Mouse (Mus musculus) ovary, adult 18-20 months (tissue): ENCODE measurements around the gene Nox1.
"Not testable (repeated sequence)": the region's sequence is repeated elsewhere in the genome, so short reads cannot be mapped to it uniquely, and the experiment has no call there.

ENCODE experiments used
- DNase-seq: peaks from one replicate; pipeline ENCODE4 v3.0.0; 2022; ENCODE audit warnings: low spot score, mixed read lengths

The Nox1 gene

GRCm38 (mm10) chrX:134221856-134222255, at the start of gene Nox1:
TSS of gene Nox1 (minus strand) at chrX:134221956.
- no peak for DNase-seq

- no peak for DNase-seq
These were observed 40.4 kb upstream of the Nox1 start for GRCm38 (mm10) chrX:134262129-134262528.

DNA sequence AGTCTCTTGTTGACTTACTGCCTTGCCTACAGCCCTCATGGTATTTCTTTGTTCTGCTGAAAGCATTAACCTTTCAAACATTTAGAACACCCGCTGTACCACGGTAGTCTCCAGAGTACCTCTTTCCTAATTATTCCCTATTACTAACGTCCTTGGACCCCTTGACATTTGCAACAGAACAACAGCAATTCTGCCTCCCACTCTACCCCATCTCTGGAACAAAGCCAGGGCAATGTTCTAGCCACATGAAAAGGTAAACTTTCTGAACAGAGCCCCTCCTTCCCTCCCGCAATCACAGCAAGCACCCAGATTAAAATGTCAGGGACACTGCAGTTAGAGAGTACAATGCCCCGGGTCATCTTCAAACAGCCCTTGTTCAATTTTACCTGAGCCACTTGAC, 39.4 kb upstream of the Nox1 start:
- DNase-seq, result no peak

DNA sequence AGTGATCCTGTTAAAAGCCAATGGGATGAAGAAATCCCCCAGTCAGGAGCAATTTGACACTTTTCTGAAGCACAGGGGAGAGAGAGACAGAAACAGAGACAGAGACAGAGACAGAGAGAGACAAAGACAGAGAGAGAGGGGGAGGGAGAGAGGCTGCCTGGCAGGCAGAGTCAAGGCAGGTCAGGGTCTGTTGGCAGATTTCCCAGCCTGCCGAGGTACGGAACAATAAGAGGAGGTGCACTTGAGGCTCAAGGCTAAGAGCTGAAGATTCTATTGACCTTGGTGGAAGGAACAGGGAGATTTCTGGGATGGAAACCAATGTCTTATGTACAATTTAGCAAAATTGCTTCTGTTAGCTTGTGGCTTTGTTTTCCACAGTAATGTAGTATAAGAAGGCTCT, 26.4 kb upstream of the Nox1 start:
- DNase-seq, result peak; percentile 71

DNA sequence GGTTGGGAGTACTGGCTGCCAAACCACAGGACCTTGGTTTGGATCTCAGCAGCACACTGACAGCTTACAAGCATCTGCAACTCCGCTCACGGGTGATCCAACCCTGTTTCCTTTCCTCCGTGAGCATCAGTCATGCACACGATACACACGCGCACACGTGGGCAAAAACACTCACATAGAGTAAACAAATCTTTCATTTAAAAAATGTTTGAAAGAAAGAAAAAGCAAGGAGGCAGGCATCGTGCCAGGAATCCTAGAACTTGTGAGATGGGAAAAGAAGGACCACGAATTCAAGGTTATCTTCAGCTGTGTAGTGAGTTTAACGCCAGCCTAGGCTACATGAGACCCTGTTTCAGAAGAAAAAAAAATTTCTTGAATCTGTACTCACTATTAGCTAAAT, 24.2 kb upstream of the Nox1 start:
- DNase-seq, result no peak

- DNase-seq, result no peak
These were observed 16.5 kb upstream of the Nox1 start for GRCm38 (mm10) chrX:134238266-134238665.

DNA sequence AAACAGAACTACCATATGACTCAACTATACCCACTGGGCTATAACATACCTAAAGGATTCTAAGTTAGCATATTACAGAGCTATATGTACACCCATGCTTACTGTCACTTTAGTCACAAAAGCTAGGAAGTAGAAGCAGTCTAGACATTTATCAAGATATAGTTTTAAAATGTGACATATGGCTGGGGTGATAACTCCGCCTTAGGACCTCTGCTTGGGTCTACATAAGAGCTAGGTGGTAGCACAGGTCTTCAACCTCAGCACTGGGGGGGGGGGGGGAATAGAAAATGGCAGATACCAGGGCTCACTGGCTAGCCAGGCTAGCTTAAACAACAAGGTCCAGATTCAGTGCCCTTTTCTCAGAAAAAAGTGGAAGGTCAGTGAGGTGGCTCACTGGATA, 11.3 kb upstream of the Nox1 start:
- DNase-seq, result no peak

GRCm38 (mm10) chrX:134220618-134221017, 1.1 kb downstream of the Nox1 start:
- DNase-seq, result no peak

- DNase-seq, result no peak
These were observed 3.6 kb downstream of the Nox1 start for GRCm38 (mm10) chrX:134218161-134218560.

- no peak for DNase-seq
These were observed 10.6 kb downstream of the Nox1 start for GRCm38 (mm10) chrX:134211151-134211642.

- no peak for DNase-seq
These were observed 13.3 kb downstream of the Nox1 start for GRCm38 (mm10) chrX:134208491-134208890.

DNA sequence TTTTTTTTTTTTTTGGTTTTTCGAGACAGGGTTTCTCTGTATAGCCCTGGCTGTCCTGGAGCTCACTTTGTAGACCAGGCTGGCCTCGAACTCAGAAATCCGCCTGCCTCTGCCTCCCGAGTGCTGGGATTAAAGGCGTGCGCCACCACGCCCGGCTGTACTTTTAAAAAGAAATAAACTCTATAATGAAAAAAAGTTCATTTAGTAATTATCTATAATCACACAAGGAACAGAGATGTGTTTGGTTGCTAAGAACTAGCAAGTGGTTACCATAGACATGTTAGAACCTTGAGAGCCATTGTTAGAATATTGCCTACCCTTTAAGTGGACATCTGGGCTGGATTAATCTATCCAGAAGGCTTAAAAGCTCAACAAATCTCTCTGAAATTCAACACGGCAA, 34.6 kb downstream of the Nox1 start, which contains the start of gene Arl13a:
Gene Arl13a, plus strand, starts transcription at position 301 of the 400 bp plus-strand sequence.
- DNase-seq, result not testable (repeated sequence)

GRCm38 (mm10) chrX:134174699-134175098, 47.1 kb downstream of the Nox1 start:
- no peak for DNase-seq

- no peak for DNase-seq
These were observed 51.2 kb downstream of the Nox1 start for GRCm38 (mm10) chrX:134170584-134170983.

- DNase-seq, result no peak
These were observed 58.3 kb downstream of the Nox1 start for GRCm38 (mm10) chrX:134163484-134163883.

DNA sequence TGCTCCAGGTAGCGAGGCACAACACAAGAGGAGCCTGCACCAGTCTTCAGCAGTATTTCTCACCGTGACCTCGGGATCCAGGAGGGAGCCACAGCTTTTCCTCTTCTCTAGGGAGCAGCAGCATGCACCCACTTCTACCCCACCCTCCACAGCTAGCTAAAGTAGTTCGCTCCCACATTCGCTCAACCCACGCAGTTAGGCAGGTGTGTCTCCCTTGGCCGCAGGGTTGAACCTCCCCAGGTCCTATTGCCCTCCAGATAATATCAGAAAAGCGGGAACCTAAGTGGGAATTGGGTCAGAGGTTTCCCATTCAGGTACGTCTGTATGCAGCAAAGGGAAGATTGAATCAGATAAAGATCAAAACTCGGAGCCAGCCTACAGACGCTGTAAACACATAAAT, 58.9 kb downstream of the Nox1 start:
- DNase-seq, result no peak

- no peak for DNase-seq
These were observed 59.6 kb downstream of the Nox1 start, which contains the start of gene Xkrx for GRCm38 (mm10) chrX:134162043-134162720. TSS of gene Xkrx (minus strand) at chrX:134162076.

DNA sequence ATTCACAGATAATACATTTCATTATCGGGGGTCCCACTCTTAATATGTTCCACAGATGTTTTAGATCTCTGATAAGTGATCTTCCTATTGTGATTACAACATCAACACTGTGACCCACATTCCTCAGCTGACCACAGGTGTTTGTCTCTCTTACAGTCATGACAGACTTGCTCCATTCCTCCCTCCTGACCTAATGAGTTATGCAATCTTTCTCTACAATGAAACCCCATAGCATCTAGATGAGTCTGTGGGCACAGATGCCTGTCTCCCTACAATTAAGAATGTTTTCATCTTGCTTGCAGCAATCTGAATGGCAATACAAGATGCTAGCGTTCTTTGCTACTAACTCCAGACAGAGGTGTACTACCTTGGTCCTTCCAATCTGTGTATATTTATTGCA, 61.3 kb downstream of the Nox1 start:
- no peak for DNase-seq

DNA sequence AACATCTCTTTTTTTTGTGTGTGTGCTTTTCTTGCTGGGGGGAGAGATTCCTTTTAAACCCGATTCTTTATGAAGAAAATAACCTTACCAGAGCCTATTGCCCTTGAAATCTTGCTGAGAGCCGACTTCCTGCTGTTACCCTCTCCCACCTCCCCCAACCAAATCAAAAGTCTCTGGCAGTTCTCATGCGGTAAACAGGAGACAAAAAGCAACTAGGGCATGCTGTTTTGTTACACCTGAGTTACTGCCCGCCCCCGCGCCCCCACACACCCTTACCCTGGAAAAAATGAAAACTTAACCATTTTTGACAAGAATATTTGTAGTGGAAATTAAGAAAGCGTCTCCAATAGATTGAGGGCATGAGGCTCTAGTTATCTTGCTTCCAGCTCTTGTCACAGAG, 63.6 kb downstream of the Nox1 start:
- no peak for DNase-seq

GRCm38 (mm10) chrX:134141986-134142385, 79.8 kb downstream of the Nox1 start:
- no peak for DNase-seq

- no peak for DNase-seq
These were observed 80.2 kb downstream of the Nox1 start for GRCm38 (mm10) chrX:134141551-134141950.

DNA sequence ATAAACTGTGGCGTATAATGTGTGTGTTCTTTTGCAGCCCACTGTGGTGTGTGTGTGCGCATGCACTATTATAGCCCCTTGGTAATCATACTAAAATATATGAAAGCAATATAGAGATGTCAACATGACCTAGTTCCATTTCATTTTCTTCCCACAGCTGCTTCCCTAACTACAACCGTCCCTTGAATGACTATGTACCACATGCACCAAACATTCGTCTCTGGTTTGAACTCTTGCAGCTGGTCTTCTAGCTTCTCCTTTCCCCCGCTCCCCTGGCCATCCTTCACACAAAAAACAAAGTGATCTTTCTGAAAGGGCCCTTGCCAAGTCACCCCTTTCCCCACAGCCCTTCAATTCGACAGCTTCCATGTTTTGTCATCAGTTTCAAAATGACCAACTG, 81.7 kb downstream of the Nox1 start:
- no peak for DNase-seq

- no peak for DNase-seq
These were observed 87.9 kb downstream of the Nox1 start for GRCm38 (mm10) chrX:134133821-134134220.

GRCm38 (mm10) chrX:134132295-134132694, 89.5 kb downstream of the Nox1 start:
- no peak for DNase-seq
